Mouse (Mus musculus) left cerebral cortex, postnatal 10 days (tissue): ENCODE results near the gene Tnfrsf8. TPM values are rescaled to one million over a fixed set of nuclear protein-coding genes. Genes with fewer than 3 reads are reported as not detected.

ENCODE experiments used
- DNase-seq, 2 experiments: peaks; one replicate each; pipeline ENCODE4 v3.0.0; 2021 to 2022; ENCODE audit warnings: low spot score in 2 of 2, mixed read lengths in 1 of 2; ENCODE audit errors: extremely low spot score in 1 of 2
- intact Hi-C: fragments of 180-260 bp; cut with DNase I; formaldehyde crosslinking; loops from one replicate; pipeline ENCODE4 v1.15.1; 2025
- total RNA-seq, 2 experiments: library from RNA; stranded (reverse); gene quantifications; 2 replicates each; pipeline ENCODE4 v1.2.3; 2021

The Tnfrsf8 gene
- total RNA-seq, 2 experiments from 2014 or later, result 0.83 to 0.99 TPM

GRCm38 (mm10) chr4:145278231-145278630 is 36.7 kb downstream of the Tnfrsf8 start:
- intact Hi-C loops, result no loop called here
- no peak for DNase-seq

- intact Hi-C loops, result no loop called here
- DNase-seq, result no peak
Observed at GRCm38 (mm10) chr4:145276368-145277249, 38.4 kb downstream of the Tnfrsf8 start.

GRCm38 (mm10) chr4:145274887-145275286 is 40.1 kb downstream of the Tnfrsf8 start:
- intact Hi-C loops, result no loop called here
- DNase-seq, result no peak

- intact Hi-C loops, result no loop called here
- DNase-seq, result no peak
Observed at GRCm38 (mm10) chr4:145273923-145274322, 41.0 kb downstream of the Tnfrsf8 start.

- intact Hi-C loops, result no loop called here
Observed at GRCm38 (mm10) chr4:145272763-145273162, 42.2 kb downstream of the Tnfrsf8 start.

GRCm38 (mm10) chr4:145271634-145272033 is 43.3 kb downstream of the Tnfrsf8 start:
- intact Hi-C loops, result no loop called here
- no peak for DNase-seq

More at GRCm38 (mm10) chr4:145272763-145273162, 42.2 kb downstream of the Tnfrsf8 start:
- DNase-seq, result no peak

- intact Hi-C loops, result no loop called here
Observed at GRCm38 (mm10) chr4:145270136-145270535, 44.8 kb downstream of the Tnfrsf8 start.

GRCm38 (mm10) chr4:145267631-145268110 is 47.3 kb downstream of the Tnfrsf8 start:
- no peak for DNase-seq
- intact Hi-C loops, result no loop called here

More at GRCm38 (mm10) chr4:145270136-145270535, 44.8 kb downstream of the Tnfrsf8 start:
- DNase-seq, result no peak

- intact Hi-C loops, result no loop called here
- DNase-seq, result no peak
Observed at GRCm38 (mm10) chr4:145266505-145266904, 48.5 kb downstream of the Tnfrsf8 start.

GRCm38 (mm10) chr4:145264761-145265160 is 50.2 kb downstream of the Tnfrsf8 start:
- no peak for DNase-seq
- intact Hi-C loops, result no loop called here

- intact Hi-C loops, result no loop called here
- no peak for DNase-seq
Observed at GRCm38 (mm10) chr4:145263583-145263982, 51.4 kb downstream of the Tnfrsf8 start.

- DNase-seq, result no peak
- intact Hi-C loops, result no loop called here
Observed at GRCm38 (mm10) chr4:145260802-145261201, 54.2 kb downstream of the Tnfrsf8 start.

- no peak for DNase-seq
- intact Hi-C loops, result no loop called here
Observed at GRCm38 (mm10) chr4:145257751-145258434, 57.1 kb downstream of the Tnfrsf8 start.

GRCm38 (mm10) chr4:145256144-145256543 is 58.8 kb downstream of the Tnfrsf8 start:
- DNase-seq, result no peak
- intact Hi-C loops, result no loop called here

- intact Hi-C loops, result no loop called here
Observed at GRCm38 (mm10) chr4:145254418-145254817, 60.5 kb downstream of the Tnfrsf8 start.

GRCm38 (mm10) chr4:145252611-145253010 is 62.4 kb downstream of the Tnfrsf8 start:
- intact Hi-C loops, result no loop called here
- DNase-seq, result no peak

More at GRCm38 (mm10) chr4:145254418-145254817, 60.5 kb downstream of the Tnfrsf8 start:
- no peak for DNase-seq

- intact Hi-C loops, result no loop called here
- DNase-seq, result no peak
Observed at GRCm38 (mm10) chr4:145251546-145251945, 63.4 kb downstream of the Tnfrsf8 start.

GRCm38 (mm10) chr4:145250002-145250401 is 65.0 kb downstream of the Tnfrsf8 start:
- intact Hi-C loops, result no loop called here
- no peak for DNase-seq

- DNase-seq, result no peak
- intact Hi-C loops, result no loop called here
Observed at GRCm38 (mm10) chr4:145247556-145247955, 67.4 kb downstream of the Tnfrsf8 start.
